Mouse (Mus musculus) liver, embryonic 11.5 days (tissue): ENCODE results near the gene Baz2b. TPM values are rescaled to one million over a fixed set of nuclear protein-coding genes. Genes with fewer than 3 reads are reported as not detected.
"Not testable (repeated sequence)": the region's sequence is repeated elsewhere in the genome, so short reads cannot be mapped to it uniquely, and the experiment has no call there.

ENCODE experiments used
- ATAC-seq: fragments of 200-750 bp; cut with Nextera tagmentation; replicated peaks from 2 replicates; pipeline ENCODE4 v1.8.0; 2017; ENCODE audit warnings: moderate number of reproducible peaks, mild to moderate bottlenecking, moderate TSS enrichment, moderate library complexity; ENCODE audit not compliant: low FRiP score
- DNase-seq: peaks from one replicate; pipeline ENCODE4 v3.0.0-alpha.2; 2017; ENCODE audit warnings: low spot score
- H3K27ac ChIP-seq: fragments of 300-500 bp; sonication (generic); 2 replicates; pipeline ENCODE4 v1.5.1; 2014; ENCODE audit warnings: mild to moderate bottlenecking, low read depth, low read length, control low read depth
- H3K27me3 ChIP-seq: fragments of 300-500 bp; sonication (generic); replicated peaks from 2 replicates; pipeline ENCODE4 v1.6.1; 2014; ENCODE audit warnings: low read length, mixed read lengths; ENCODE audit not compliant: control insufficient read depth, insufficient read depth
- H3K36me3 ChIP-seq: fragments of 300-500 bp; sonication (generic); 2 replicates; pipeline ENCODE4 v1.6.1; 2014; ENCODE audit warnings: mild to moderate bottlenecking, low read length, moderate library complexity, mixed read lengths; ENCODE audit not compliant: control insufficient read depth, insufficient read depth
- H3K4me1 ChIP-seq: fragments of 300-500 bp; sonication (generic); replicated peaks from 2 replicates; pipeline ENCODE4 v1.6.1; 2014; ENCODE audit warnings: low read length, mixed read lengths; ENCODE audit not compliant: control insufficient read depth, insufficient read depth
- H3K4me2 ChIP-seq: fragments of 300-500 bp; sonication (generic); 2 replicates; pipeline ENCODE4 v1.6.1; 2014; ENCODE audit warnings: mild to moderate bottlenecking, control low read depth, moderate library complexity
- H3K4me3 ChIP-seq: fragments of 300-500 bp; sonication (generic); 2 replicates; pipeline ENCODE4 v1.5.1; 2014; ENCODE audit warnings: low read depth, low read length, control low read depth
- H3K9ac ChIP-seq: fragments of 300-500 bp; sonication (generic); 2 replicates; pipeline ENCODE4 v1.6.1; 2014; ENCODE audit warnings: low read depth, low read length, control low read depth
- H3K9me3 ChIP-seq: fragments of 300-500 bp; sonication (generic); 2 replicates; pipeline ENCODE4 v1.6.1; 2016; ENCODE audit warnings: low read length, inconsistent platforms, mixed read lengths; ENCODE audit not compliant: control insufficient read depth
- whole genome bisulfite sequencing: fragments of 180-500 bp; shearing (Covaris S2); extraction: QIAGEN DNeasy Blood & Tissue Kit; methylation state at CpG from one replicate; pipeline ENCODE4 v1.1.7; 2014; 5-methylcytosine and 5-hydroxymethylcytosine counted together
- polyA plus RNA-seq: library from polyadenylated mRNA; unstranded; fragments of >200 nt; fragmentation: Nextera tagmentation; extraction: Ambion mirVana; gene quantifications from 2 replicates; pipeline ENCODE4 v1.2.1, GENCODE M21; 2014

Baz2b gene
- polyA plus RNA-seq, 1 experiment from 2014 or later: 35.2 TPM

DNA sequence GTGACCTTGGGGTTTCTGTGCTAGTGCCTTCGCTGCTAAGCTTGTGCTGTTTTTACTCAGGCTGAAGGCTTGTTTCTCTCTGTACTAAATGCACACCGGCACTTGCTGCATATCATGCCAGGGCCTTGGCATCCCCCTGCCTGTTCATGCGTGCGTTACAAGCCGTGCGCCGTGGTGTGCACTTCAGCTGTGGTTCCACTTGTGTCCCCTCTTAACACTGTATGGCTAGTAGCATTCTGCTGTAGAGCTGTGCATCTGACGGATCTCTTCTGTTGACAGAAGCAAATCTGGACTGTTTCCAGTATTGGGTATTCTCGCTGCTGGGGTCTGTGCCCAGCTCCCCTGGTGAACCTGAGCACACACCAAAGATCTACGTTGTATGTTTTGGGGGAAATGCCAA lies 356.1 kb downstream of the Baz2b start:
- no peak overlapping the region for H3K4me2 ChIP-seq
- H3K9ac ChIP-seq: no peak overlapping the region
- H3K27ac ChIP-seq: no peak overlapping the region
- no peaks in the 10 kb centered on the region for H3K9me3 ChIP-seq
- H3K36me3 ChIP-seq: no peaks in the 10 kb centered on the region; the same call in 1 of the 2 replicates
- 90% methylated on average over 10 of the region's 10 CpGs for WGBS
- no peak overlapping the region for H3K4me3 ChIP-seq
- no peaks in the 10 kb centered on the region for H3K27me3 ChIP-seq
- DNase-seq (no peak), ATAC-seq (no peak)
- no peaks in the 10 kb centered on the region for H3K4me1 ChIP-seq

DNA sequence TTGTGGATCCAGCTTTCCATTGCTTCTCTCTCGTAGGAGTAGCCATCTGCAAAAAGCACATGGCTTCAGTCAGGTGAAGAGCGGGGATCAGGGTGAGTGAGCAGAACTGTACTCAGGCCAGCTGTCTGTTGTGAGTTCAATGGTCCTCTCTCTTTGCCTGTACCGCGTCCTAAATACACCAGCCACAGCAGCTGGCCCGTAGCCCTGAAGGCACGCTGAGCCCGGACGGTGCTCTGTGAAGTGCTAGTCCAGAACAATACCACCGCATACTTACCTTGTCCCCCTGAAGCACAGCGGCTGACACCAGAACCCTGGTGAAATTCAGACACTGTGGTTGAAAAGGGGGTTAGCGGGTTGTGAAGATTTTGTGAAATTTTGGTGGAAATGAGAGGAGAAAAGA lies 356.7 kb downstream of the Baz2b start:
- whole genome bisulfite sequencing: 91% methylated on average over 11 of the region's 11 CpGs
- ATAC-seq (no peak), DNase-seq (no peak)
- no peaks in the 10 kb centered on the region for H3K27me3 ChIP-seq
- H3K4me3 ChIP-seq: no peak overlapping the region
- H3K4me1 ChIP-seq: no peaks in the 10 kb centered on the region
- no peak overlapping the region for H3K4me2 ChIP-seq
- H3K36me3 ChIP-seq: no peaks in the 10 kb centered on the region; the same call in 1 of the 2 replicates
- no peak overlapping the region for H3K9ac ChIP-seq
- no peak overlapping the region for H3K27ac ChIP-seq
- no peaks in the 10 kb centered on the region for H3K9me3 ChIP-seq

DNA sequence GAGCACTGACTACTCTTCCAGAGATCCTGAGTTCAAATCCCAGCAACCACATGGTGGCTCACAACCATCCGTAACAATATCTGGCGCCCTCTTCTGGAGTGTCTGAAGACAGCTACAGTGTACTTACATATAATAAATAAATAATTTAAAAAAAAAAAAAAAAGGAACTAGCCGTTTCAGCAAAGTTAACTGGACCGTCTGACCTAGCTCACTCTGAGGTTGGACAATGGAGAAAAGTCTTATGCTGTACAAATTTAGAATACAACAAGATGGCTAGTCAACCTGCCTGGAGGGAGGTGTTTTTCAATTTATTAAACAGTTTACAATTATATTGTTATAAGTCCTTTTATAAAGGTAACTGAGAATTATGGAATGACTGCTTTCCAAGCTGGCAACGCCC lies 357.8 kb downstream of the Baz2b start:
- not testable (repeated sequence) for H3K4me3 ChIP-seq, H3K9ac ChIP-seq, H3K9me3 ChIP-seq, ATAC-seq, H3K27ac ChIP-seq, H3K4me2 ChIP-seq, H3K4me1 ChIP-seq, DNase-seq, H3K36me3 ChIP-seq, H3K27me3 ChIP-seq
- WGBS: 64% methylated on average over 3 of the region's 5 CpGs

Other genes with a start within 250 kb of the Baz2b start
- 48.5 and 50.1 TPM in 2 replicates for gene March7, start within 50 bp of the Baz2b start, polyA plus RNA-seq
- 37.4 and 42.5 TPM in 2 replicates for gene Cd302, start 74.6 kb upstream of the Baz2b start, polyA plus RNA-seq
- 8.5 and 9.3 TPM in 2 replicates for gene Ly75, start 173.5 kb upstream of the Baz2b start, polyA plus RNA-seq